Mouse (Mus musculus): ENCODE results near the gene Fam173b. TPM values are rescaled to one million over a fixed set of nuclear protein-coding genes. Genes with fewer than 3 reads are reported as not detected.

Fam173b gene
- total and polyA plus RNA-seq, 3 experiments = 3.1 to 6.8 (median 6.6) TPM

DNA sequence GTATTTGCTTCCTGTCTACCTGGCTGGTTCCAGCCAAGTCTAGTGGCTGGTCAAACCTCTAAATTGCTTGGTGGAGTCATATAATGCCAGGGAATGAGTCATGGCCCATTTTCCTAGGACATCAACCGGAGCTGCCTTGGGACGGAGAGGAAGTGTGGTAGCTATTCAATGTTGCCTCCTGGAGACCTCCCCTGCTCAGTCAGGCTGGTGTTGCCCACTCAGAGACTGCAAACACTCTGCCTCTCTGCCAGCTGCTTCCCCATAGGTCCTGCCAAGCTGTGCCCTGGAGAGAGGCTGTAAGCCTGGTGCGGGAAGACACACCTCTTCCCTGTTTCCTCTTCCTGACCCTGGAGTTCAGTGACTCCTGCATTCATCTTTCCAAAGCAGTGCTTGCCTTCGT lies 30.8 kb downstream of the Fam173b start:
- DNase-seq (ENCODE audit: low spot score) = no peak
- no peak for ATAC-seq (ENCODE audit: extremely low read depth, insufficient number of reproducible peaks, low FRiP score, poor library complexity, severe bottlenecking)

GRCm38 (mm10) chr15:31634582-31634981 lies 32.9 kb downstream of the Fam173b start:
- Histone ChIP-seq H3K36me3 (replicated peaks) (no peaks in the 10 kb centered on the region), H3K4me3 (ENCODE audit: low read depth, low read length) (no peak overlapping the region), H3K27me3 (ENCODE audit: insufficient read depth, low read length) (peaks cover 11% of the 10 kb centered on the region), H3K9me3 (replicated peaks) (no peaks in the 10 kb centered on the region), H3K4me1 (ENCODE audit: insufficient read depth, low read depth, low read length) (no peaks in the 10 kb centered on the region)
- DNase-seq (ENCODE audit: low spot score) (no peak), ATAC-seq (ENCODE audit: extremely low read depth, insufficient number of reproducible peaks, low FRiP score, poor library complexity, severe bottlenecking) (no peak)
- TF ChIP-seq TAL1 (conservative IDR thresholded peaks at IDR 0.05; ENCODE audit: low read depth, low read length) = no peak
- no peak for TF ChIP-seq CTCF (IDR thresholded peaks at IDR 0.05; ENCODE audit: low read depth, low read length)
- no peak for TF ChIP-seq GATA1 (IDR thresholded peaks at IDR 0.05; ENCODE audit: borderline replicate concordance, low read length)
- no peak for TF ChIP-seq POLR2AphosphoS5 (IDR thresholded peaks at IDR 0.05; ENCODE audit: insufficient replicate concordance, low read depth, low read length)
- no peak for TF ChIP-seq GATA2 (IDR thresholded peaks at IDR 0.05; ENCODE audit: borderline replicate concordance, low read depth, low read length)

More for the DNA sequence above, 30.8 kb downstream of the Fam173b start:
- Histone ChIP-seq H3K27me3 (ENCODE audit: insufficient read depth, low read length) (peaks cover 13% of the 10 kb centered on the region), H3K36me3 (replicated peaks) (no peaks in the 10 kb centered on the region), H3K4me1 (ENCODE audit: insufficient read depth, low read depth, low read length) (no peaks in the 10 kb centered on the region), H3K4me3 (ENCODE audit: low read depth, low read length) (no peak overlapping the region), H3K9me3 (replicated peaks) (no peaks in the 10 kb centered on the region)
- TF ChIP-seq TAL1 (conservative IDR thresholded peaks at IDR 0.05; ENCODE audit: low read depth, low read length) (no peak), GATA1 (IDR thresholded peaks at IDR 0.05; ENCODE audit: borderline replicate concordance, low read length) (no peak)

- Histone ChIP-seq H3K27me3 (ENCODE audit: insufficient read depth, low read length) (peaks cover 11% of the 10 kb centered on the region), H3K9me3 (replicated peaks) (no peaks in the 10 kb centered on the region), H3K4me1 (ENCODE audit: insufficient read depth, low read depth, low read length) (no peaks in the 10 kb centered on the region), H3K36me3 (replicated peaks) (no peaks in the 10 kb centered on the region), H3K4me3 (ENCODE audit: low read depth, low read length) (no peak overlapping the region)
- DNase-seq (ENCODE audit: low spot score) (no peak), ATAC-seq (ENCODE audit: extremely low read depth, insufficient number of reproducible peaks, low FRiP score, poor library complexity, severe bottlenecking) (no peak)
- TF ChIP-seq GATA2 (IDR thresholded peaks at IDR 0.05; ENCODE audit: borderline replicate concordance, low read depth, low read length) (no peak), POLR2AphosphoS5 (IDR thresholded peaks at IDR 0.05; ENCODE audit: insufficient replicate concordance, low read depth, low read length) (no peak), TAL1 (conservative IDR thresholded peaks at IDR 0.05; ENCODE audit: low read depth, low read length) (no peak), GATA1 (IDR thresholded peaks at IDR 0.05; ENCODE audit: borderline replicate concordance, low read length) (no peak)
Observed at GRCm38 (mm10) chr15:31636091-31636595, 34.5 kb downstream of the Fam173b start.

- no peak overlapping the region for H3K4me3 ChIP-seq (ENCODE audit: low read depth, low read length)
- TF ChIP-seq GATA2 (IDR thresholded peaks at IDR 0.05; ENCODE audit: borderline replicate concordance, low read depth, low read length) (no peak), GATA1 (IDR thresholded peaks at IDR 0.05; ENCODE audit: borderline replicate concordance, low read length) (no peak), TAL1 (conservative IDR thresholded peaks at IDR 0.05; ENCODE audit: low read depth, low read length) (no peak), CTCF (IDR thresholded peaks at IDR 0.05; ENCODE audit: low read depth, low read length) (no peak), POLR2AphosphoS5 (IDR thresholded peaks at IDR 0.05; ENCODE audit: insufficient replicate concordance, low read depth, low read length) (no peak)
- H3K4me1 ChIP-seq (ENCODE audit: insufficient read depth, low read depth, low read length) = no peaks in the 10 kb centered on the region
- DNase-seq (ENCODE audit: low spot score) (no peak), ATAC-seq (ENCODE audit: extremely low read depth, insufficient number of reproducible peaks, low FRiP score, poor library complexity, severe bottlenecking) (no peak)
- H3K9me3 ChIP-seq (replicated peaks) = no peaks in the 10 kb centered on the region
- no peaks in the 10 kb centered on the region for H3K36me3 ChIP-seq (replicated peaks)
- peaks cover 15% of the 10 kb centered on the region for H3K27me3 ChIP-seq (ENCODE audit: insufficient read depth, low read length)
Observed at GRCm38 (mm10) chr15:31647225-31647624, 45.6 kb downstream of the Fam173b start.

GRCm38 (mm10) chr15:31647851-31648569 lies 46.4 kb downstream of the Fam173b start:
- no peak for ATAC-seq (ENCODE audit: extremely low read depth, insufficient number of reproducible peaks, low FRiP score, poor library complexity, severe bottlenecking)
- Histone ChIP-seq H3K27me3 (ENCODE audit: insufficient read depth, low read length) (peaks cover 15% of the 10 kb centered on the region), H3K4me3 (ENCODE audit: low read depth, low read length) (no peak overlapping the region), H3K4me1 (ENCODE audit: insufficient read depth, low read depth, low read length) (no peaks in the 10 kb centered on the region), H3K9me3 (replicated peaks) (no peaks in the 10 kb centered on the region), H3K36me3 (replicated peaks) (no peaks in the 10 kb centered on the region)
- TF ChIP-seq GATA2 (IDR thresholded peaks at IDR 0.05; ENCODE audit: borderline replicate concordance, low read depth, low read length) (no peak), POLR2AphosphoS5 (IDR thresholded peaks at IDR 0.05; ENCODE audit: insufficient replicate concordance, low read depth, low read length) (no peak), TAL1 (conservative IDR thresholded peaks at IDR 0.05; ENCODE audit: low read depth, low read length) (no peak), CTCF (IDR thresholded peaks at IDR 0.05; ENCODE audit: low read depth, low read length) (no peak), GATA1 (IDR thresholded peaks at IDR 0.05; ENCODE audit: borderline replicate concordance, low read length) (no peak)
- no peak for DNase-seq (ENCODE audit: low spot score)

- H3K27me3 ChIP-seq (ENCODE audit: insufficient read depth, low read length) = peaks cover 13% of the 10 kb centered on the region
- no peaks in the 10 kb centered on the region for H3K36me3 ChIP-seq (replicated peaks)
- no peak for ATAC-seq (ENCODE audit: extremely low read depth, insufficient number of reproducible peaks, low FRiP score, poor library complexity, severe bottlenecking)
- TF ChIP-seq TAL1 (conservative IDR thresholded peaks at IDR 0.05; ENCODE audit: low read depth, low read length) = no peak
- no peak for TF ChIP-seq POLR2AphosphoS5 (IDR thresholded peaks at IDR 0.05; ENCODE audit: insufficient replicate concordance, low read depth, low read length)
- no peak for TF ChIP-seq GATA1 (IDR thresholded peaks at IDR 0.05; ENCODE audit: borderline replicate concordance, low read length)
- TF ChIP-seq CTCF (IDR thresholded peaks at IDR 0.05; ENCODE audit: low read depth, low read length) = no peak
- no peak for DNase-seq (ENCODE audit: low spot score)
- H3K4me3 ChIP-seq (ENCODE audit: low read depth, low read length) = no peak overlapping the region
- no peaks in the 10 kb centered on the region for H3K9me3 ChIP-seq (replicated peaks)
- no peaks in the 10 kb centered on the region for H3K4me1 ChIP-seq (ENCODE audit: insufficient read depth, low read depth, low read length)
Observed at GRCm38 (mm10) chr15:31649691-31650090, 48.0 kb downstream of the Fam173b start.

Measured in G1E (cell line).